Mouse (Mus musculus): Measurements from ENCODE around the gene Tenm4.

Gene Tenm4

DNA sequence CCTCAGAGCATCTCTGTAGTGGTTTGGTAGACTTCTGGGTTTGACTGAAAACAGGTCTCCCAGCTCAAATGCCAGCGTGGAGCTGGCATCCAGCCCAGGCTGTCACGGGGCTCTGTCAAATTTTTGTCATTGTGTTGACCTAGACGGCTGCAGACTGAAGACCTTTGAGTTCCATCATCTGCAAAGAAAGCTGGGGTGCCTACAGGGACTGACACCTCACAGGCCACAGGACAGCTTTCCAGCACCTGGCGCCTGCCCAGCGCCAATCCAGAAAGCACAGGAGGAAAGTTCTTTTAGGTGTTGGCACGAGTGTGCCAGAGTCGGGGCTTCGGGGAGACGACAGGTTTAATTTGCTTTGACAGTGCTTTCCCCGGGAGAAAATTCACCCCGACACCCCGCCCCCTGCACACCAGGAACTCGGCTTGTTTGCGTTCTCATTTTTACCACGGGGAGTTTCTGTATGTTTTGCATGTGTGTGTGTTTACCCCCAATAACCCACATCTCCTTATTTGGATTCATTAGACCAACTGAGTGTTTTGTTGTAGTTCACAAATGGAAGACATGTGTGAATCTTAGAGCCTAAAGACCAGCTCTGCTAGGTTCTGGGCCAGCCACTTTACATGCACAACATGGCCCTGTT is 594.4 kb downstream of the Tenm4 start:
- in situ Hi-C loops (cut with MboI, MseI) = loop anchor here (10.0 kb wide), 1 partner anchor 251 kb away; no protein-coding TSS in a partner anchor

DNA sequence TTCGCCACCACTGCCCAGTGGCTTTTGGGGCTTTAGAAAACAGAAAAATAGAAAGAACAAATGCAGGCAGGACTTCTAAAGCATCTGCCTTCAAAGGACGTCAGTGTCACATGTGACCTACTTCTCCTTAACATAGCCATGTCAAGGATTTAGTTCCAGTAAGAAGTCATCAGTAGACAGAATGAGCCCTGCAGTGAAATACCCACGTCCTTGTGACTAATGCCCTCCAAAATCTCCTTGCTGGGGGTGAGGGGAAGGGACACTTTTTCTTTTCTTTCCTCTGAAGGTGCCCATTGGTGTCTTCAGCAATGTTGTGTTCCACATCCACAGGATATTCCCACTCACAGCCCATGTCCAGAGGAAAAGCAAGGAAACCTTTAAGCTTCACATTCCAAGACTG is 596.0 kb downstream of the Tenm4 start:
- in situ Hi-C loops (cut with MboI, MseI) = loop anchor here (10.0 kb wide), 1 partner anchor 252 kb away; no protein-coding TSS in a partner anchor

DNA sequence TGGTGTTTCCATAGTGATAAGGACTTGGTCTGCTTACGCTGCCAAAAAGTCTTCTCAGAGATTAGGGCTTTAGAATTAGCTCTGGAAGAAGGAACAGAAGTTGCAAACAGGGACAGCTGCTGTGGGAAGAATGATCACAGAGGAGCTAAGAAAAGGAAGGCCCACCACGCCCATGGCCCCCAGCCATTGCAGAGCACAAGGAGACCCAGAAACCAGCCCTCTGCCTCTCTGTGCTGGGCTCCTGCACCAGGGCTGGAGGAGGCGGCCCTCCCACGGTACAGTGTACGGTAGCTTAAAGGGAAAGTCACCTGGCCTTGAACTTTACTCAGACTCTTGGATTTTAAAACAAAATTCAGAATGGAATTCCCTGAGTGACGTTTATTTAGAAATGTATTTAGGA is 597.7 kb downstream of the Tenm4 start:
- in situ Hi-C loops (cut with MboI, MseI) = loop anchor here (10.0 kb wide), 1 partner anchor 254 kb away; no protein-coding TSS in a partner anchor

DNA sequence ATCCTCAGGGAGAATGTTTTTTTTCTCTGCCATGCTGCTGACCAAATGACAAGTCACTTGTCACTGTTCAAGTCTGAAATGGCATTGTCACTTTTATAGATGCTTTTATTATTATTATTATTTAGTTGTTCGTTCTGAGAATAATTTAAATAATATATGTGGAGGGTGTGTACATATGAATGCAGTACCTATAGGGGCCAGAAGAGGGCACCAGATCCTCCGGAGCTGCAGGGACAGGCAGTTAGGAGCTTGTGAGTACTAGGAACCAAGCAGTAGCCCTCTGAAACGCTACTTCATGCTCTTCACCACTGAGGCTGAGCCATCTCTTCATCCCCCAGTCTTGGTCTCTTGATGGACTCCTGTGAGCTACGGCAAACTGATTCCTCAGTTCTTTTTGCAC is 598.7 kb downstream of the Tenm4 start:
- in situ Hi-C loops (cut with MboI, MseI) = loop anchor here (5.0 to 10.0 kb wide), 2 partner anchors 143 to 255 kb away; no protein-coding TSS in a partner anchor

DNA sequence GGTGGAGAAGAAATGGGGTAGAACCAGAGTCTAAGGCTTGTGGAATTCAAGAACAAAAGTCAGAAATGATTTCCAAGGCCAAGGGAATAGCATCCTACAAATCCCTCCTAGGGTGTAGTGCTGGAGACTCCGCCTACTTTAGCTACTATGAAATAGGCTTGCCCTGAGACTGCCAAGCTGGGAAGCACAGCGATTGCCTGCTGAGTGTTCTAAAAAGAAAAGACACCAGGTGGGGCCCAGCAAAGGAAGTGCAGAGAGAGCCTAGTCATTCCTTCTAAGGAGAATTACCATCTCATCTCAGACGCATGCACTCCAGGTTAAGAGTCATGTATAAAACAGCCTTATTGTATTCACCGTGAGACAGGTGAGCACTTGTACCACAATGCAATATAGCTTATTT is 601.9 kb downstream of the Tenm4 start:
- in situ Hi-C loops (cut with MboI, MseI) = loop anchor here (5.0 kb wide), 1 partner anchor 139 kb away; no protein-coding TSS in a partner anchor

DNA sequence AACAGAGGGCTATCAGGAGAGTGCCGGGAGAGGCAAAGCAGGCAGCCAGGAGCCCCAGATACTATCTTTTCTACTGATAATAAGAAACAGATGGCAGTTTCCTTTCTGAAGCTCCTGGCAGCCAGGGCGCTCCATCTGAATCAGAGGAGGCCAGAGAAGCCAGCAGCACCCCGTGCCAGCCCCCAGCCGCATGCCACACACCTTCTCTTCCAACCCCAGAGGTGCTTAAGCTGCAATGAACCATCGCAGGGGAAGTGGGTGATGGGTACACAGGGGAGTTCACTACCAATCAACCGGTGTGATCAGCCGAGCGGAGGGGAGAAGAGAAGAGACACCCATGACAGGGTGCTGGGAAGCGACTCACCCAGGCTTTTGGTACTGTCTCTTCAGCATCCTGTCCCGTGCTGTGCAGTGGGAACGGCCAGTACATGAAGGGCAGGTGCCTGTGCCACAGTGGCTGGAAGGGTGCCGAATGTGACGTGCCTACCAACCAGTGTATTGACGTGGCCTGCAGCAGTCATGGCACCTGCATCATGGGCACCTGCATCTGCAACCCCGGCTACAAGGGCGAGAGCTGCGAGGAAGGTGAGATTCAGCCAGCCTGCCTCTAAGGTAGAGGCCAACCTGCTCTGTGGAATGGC is 602.7 kb downstream of the Tenm4 start:
- in situ Hi-C loops (cut with MboI, MseI) = loop anchor here (5.0 kb wide), 1 partner anchor 139 kb away; no protein-coding TSS in a partner anchor

DNA sequence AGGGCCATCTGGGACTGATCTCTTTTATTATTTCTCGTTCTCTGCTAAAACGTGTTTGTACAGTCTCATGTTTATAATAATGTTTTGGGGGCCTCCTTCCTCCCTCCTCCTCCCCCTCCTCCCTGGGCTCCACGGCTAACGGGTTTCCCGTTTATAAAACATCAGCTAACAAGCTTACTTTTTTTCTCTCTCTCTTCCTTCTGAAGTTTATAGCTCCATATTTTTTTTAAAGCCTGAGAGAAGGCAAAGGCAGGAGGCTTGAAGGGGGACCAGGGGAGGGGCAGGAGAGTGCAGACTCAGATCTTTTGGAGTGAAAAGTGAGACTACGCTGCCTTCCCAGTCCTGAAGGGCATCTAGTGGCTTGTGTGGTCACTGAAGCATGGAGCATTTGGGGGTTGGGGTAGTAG is 604.0 kb downstream of the Tenm4 start:
- in situ Hi-C loops (cut with MboI, MseI) = loop anchor here (5.0 kb wide), 1 partner anchor 532 kb away; no protein-coding TSS in a partner anchor

DNA sequence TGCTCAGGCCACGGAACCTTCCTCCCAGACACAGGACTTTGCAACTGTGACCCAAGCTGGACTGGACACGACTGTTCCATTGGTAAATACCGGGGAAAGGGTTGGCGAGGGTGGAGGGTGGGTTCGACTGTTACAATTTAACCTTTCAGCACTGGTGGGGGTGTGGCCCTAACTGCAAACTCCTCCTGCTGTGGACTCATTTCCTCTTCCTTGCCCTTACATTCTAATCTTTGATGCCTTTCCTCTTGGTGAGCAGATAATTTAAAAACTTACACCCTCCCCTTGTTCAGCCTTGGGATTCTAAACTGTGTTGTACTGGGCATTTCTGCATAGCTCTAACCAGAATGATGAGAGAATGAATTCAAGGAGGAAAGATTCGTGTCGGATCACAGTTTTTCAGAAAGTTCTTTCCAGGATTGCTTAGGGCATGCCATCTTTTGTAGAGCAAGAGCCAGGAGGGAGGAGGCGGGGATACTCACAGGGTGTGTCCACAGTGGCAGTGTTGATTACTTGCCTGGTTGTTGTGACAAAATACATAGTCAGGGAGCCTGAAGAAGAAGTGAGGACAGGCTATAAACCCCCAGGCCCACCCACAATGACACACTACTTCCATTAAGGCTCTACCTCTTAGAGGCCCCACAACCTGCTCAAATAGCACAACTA is 607.0 kb downstream of the Tenm4 start:
- in situ Hi-C loops (cut with MboI, MseI) = loop anchor here (5.0 kb wide), 1 partner anchor 529 kb away; no protein-coding TSS in a partner anchor

DNA sequence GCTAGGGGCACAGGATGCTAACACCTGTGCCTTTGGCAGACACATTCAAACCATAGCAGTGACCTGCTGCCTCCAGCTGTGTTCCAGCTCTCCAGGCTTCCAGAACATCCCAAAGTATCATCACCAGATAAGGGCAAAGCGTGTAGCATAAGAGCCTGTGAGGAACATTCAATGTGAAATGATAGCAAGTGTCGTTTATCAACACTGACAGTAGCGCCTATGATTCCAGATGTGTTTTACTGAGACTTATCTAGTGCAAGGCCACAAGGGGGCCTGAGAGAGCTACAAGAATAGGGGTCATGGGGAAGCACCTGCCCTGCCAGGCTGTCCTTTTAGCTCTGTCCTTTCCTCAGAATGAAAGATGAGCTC is 607.5 kb downstream of the Tenm4 start:
- in situ Hi-C loops (cut with MboI, MseI) = loop anchor here (5.0 kb wide), 1 partner anchor 529 kb away; no protein-coding TSS in a partner anchor

DNA sequence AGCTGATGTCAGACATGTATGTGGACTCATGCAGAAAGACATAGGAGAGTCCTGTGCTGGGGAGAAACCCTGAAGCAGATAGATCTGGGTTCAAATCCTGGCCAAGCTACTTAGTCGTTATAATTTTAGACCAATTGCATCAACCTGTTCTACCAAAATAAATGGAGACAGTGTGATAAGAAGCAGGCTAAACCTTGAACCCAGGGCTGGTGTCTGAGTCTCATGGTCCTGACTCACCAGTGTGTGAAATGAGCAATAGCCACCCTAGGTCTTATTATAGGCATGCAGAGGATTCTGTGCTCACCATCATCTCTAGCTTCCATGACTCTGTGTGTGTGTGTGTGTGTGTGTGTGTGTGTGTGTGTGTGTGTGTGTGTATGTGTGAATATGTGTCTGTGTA is 609.5 kb downstream of the Tenm4 start:
- in situ Hi-C loops (cut with MboI, MseI) = no loop called here

DNA sequence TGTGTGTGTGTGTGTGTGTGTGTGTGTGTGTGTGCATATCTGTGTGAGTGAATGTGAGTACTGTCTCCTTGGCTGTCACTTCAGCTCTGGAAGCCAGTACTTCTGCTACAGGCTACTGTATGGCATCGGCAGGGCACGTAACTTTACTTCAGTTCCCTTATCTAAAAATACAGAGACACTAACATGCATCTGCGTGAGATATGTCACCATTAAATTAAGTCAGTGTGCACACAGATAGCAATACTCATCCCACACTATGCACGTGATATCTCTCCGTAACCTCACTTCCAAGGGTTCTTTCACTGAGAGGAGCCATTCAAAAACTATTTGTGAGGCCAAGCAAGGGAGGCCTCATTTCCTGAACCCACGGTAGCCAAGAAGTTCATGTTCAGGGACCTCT is 610.0 kb downstream of the Tenm4 start:
- in situ Hi-C loops (cut with MboI, MseI) = no loop called here

DNA sequence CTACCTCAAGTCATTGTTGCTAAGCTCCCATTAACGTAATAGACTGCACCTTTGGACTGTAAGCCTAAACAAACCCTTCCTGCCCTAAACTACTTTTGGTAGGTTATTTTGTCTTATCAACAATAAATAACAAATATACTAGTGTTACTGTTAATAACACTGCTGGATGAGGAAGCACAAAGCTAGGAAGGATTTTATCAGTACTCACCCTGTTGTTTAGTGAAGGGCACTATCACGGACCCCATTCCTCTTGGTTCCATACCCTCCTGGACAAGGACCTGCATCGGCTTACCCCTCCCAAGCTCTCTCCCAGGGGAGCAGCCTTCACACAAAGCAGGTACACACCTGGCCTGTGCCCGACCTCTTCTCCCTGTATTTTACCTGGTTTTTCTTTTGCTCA is 611.6 kb downstream of the Tenm4 start:
- in situ Hi-C loops (cut with MboI, MseI) = no loop called here

DNA sequence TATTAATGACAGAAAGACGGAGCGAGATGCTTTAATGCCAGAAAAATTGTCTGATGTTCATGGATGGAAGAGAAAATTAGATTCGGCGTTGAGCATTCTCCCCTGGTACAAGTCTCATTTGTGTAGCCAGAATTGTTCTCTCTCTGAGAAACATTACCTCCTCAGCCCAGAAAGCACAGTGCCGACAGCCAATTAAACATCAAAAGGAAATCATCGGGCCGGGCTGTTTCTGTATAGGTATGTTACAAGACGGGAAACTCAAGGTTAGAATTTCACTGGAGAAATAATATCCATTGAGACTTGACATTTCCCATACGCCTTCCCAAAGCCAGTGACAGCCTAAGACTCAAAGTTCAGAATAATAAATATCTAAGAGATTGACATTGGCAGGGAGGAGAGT is 614.8 kb downstream of the Tenm4 start:
- in situ Hi-C loops (cut with MboI, MseI) = no loop called here

DNA sequence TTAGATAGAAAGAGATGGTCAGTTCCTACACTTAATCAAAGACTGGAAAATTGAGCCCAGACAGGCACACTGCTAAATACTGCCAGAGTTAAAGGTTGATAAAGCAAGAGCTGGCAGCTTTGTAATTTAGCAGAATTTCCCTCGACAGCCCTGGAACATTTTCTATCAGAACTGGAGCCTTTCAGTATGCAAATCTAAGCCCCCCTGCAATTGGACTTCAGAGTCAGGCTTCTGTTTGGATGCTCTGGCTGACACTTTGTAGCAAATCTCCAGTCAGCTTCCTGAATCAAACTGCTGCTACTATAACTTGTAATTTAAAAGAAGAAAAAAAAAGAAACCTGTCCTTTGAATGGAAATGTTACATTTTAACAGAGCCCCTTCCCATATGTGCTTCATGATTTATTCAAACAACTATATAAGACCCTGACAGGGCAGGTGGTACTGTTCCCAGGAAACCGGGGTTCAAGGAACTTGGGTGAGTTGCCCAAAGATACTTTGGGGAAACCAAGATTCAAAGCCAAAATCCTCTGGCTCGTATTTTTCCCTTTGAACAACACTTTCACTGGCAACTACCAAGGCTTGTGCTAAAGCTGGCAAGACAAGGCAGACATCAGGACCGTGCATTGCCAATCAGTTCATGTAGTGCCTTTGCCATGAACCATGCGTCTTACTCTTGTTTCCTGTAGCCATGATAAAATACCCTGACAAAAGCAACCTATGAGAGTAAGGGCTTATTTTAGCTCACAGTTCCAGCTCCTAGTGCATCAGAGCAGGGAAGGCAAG is 615.4 kb downstream of the Tenm4 start:
- in situ Hi-C loops (cut with MboI, MseI) = no loop called here

DNA sequence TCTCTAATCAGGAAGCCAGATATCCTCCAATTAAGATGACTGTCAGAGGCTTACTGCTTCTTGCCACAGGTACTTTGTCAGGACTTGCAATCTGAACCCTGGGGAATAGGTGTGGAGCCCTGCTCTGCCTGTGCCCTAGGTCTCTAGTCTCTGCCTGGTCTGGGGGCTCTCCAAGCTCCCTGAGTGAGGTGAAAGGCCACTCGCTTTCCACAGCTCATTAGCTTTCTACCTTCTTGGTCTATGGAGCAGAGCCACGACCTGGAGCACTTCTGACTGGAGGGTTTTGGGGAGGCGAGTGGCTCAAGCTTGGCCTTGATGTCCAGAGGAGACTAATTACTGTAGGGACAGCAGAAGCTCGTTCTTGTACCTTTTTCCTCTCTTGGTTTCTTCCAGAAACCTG is 617.1 kb downstream of the Tenm4 start:
- in situ Hi-C loops (cut with MboI, MseI) = no loop called here

DNA sequence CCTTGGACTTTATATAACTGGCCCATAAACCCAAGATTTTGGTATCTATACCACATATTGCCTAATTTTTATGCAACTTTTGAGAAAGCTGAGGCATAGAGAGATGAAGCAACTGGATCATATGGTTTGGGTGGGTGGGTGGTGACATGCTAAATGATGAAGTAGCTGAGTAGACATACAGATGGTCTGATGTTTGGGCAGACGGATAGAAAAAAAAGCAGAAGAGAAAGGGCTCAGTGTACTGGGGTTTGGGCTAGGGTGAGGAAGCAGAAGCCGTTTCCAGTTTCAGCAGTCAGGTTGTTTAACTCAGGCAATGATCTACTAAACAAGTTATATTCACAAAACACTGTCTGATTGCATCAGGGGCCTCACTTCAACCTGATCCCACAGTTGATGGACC is 619.3 kb downstream of the Tenm4 start:
- in situ Hi-C loops (cut with MboI, MseI) = no loop called here

DNA sequence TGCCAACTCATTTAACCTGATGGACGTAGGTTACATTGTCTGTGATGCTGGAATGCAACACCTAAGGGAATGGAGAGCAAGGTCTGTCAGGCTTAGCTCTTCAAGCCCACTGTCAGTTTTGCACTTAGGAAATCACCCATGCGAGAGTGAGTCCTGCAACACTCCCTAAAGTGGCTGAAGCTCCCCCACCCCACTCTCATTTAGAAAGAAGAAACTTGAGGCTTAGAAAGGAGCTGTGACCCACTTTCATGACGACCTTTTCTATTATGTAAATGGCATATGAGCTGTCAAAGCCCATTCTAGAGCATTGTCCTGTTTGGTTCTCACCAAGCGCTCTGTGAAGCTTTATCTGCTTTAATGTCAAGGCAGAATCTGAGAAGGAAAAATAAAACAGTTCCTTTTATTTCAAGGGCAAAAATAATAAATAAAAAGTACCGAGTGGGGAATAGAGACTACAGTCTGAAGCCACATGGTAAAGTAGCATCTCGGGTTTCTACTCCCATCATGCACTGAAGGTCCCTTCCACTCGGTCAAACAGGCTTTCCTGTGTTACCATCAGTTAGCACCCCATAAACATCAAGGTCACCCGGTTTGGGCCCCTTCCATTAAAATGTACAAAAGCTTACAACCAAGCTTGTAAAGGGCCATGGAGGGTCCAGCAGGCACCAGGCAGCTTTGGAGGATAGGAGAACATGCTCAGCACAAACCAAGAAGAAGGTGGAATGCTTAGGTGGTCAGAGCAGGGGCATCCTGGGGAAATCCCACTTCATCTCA is 621.6 kb downstream of the Tenm4 start:
- in situ Hi-C loops (cut with MboI, MseI) = no loop called here

DNA sequence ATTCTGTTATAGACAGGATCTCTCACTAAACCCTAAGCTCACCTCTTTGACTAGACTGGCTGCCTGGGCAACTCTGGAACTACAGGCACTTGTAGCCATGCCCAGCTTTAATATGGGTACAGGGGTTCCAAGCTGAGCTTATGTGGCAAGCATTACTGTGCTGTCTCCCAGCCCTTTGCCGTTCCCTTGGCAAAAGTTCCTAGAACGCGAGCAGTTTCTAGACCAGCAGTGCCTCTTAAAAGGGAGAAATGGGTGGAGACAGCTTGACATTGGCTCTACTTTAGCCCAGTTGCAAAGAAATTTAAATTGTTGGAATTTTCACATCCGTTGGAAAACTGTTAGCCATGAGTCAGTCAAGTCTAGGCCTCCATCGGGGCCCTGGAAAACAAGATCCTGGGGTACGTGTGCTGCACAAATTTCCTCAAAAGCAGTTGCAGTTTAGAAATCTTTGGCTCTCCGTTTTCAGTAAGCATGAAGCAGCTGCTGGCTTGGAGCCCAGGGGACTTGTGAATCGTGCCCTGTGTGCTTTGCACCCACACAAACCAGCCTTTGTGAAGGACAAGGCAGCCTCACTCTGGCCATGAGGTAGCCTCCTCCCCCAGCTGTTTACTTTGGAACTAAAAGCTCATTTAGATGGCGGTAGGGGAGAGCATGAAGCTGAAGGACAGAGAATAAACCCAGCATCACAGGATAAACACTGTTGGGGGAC is 625.1 kb downstream of the Tenm4 start:
- in situ Hi-C loops (cut with MboI, MseI) = no loop called here

DNA sequence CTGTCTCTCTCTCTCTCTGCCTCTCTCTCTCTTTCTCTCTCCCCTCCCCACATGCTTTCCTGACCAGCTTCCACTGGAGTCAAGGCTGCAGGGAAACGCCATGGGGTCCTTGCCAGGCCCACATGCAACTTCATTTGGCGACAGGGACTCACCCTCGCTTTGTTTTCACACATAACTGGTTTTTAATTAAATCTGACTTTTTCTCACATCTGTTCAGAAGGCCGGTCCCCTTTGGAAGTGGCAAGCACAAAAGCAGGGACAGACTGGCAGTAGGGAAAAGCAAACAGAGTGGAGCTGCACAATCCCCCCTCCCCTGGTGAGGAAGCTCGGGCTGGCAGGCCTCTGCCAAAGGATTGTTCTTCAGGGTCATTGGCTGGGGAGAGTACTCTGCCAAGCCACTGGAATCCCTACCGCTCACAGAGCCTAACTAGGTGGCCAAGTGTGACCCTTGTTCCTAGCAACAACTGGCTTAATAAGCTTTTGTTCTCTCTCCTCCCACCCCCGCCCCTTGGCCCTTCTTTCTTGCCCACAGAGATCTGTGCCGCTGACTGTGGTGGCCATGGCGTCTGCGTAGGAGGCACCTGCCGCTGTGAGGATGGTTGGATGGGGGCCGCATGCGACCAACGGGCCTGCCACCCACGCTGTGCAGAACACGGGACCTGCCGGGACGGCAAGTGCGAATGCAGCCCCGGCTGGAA is 625.9 kb downstream of the Tenm4 start:
- in situ Hi-C loops (cut with MboI, MseI) = no loop called here

Measured in T-helper 1 cell (primary cell).